Mouse (Mus musculus) myocyte (in vitro differentiated cells): ENCODE results near the gene Prkcz. TPM values are rescaled to one million over a fixed set of nuclear protein-coding genes. Genes with fewer than 3 reads are reported as not detected.
"Not testable (repeated sequence)": the region's sequence is repeated elsewhere in the genome, so short reads cannot be mapped to it uniquely, and the experiment has no call there.

Experiments
- H3K27me3 ChIP-seq: one replicate; pipeline ENCODE4 v1.6.1; 2011; ENCODE audit not compliant: control insufficient read depth, insufficient read depth, insufficient read length
- H3K36me3 ChIP-seq: one replicate; pipeline ENCODE4 v1.6.1; 2011; ENCODE audit not compliant: control insufficient read depth, insufficient read depth
- H3K4me2 ChIP-seq: one replicate; pipeline ENCODE4 v1.6.1; 2011; ENCODE audit warnings: low read depth, control low read depth
- H3K4me3 ChIP-seq: one replicate; pipeline ENCODE4 v1.5.1; 2011; ENCODE audit warnings: mild to moderate bottlenecking, control low read depth, moderate library complexity
- H3K79me2 ChIP-seq: one replicate; pipeline ENCODE4 v1.6.1; 2011; ENCODE audit not compliant: control insufficient read depth, insufficient read depth
- H3ac ChIP-seq: one replicate; pipeline ENCODE4 v1.6.1; 2011; ENCODE audit not compliant: control insufficient read depth, insufficient read length
- CEBPB ChIP-seq: IDR thresholded peaks from 2 replicates; pipeline ENCODE4 v1.6.1; 2011; ENCODE audit warnings: mild to moderate bottlenecking, moderate library complexity; ENCODE audit not compliant: poor library complexity, insufficient read depth, severe bottlenecking
- E2F4 ChIP-seq: IDR thresholded peaks from one replicate; pipeline ENCODE4 v1.6.1; 2011; ENCODE audit warnings: mild to moderate bottlenecking, control low read depth, moderate library complexity; ENCODE audit not compliant: insufficient read depth
- MAX ChIP-seq: IDR thresholded peaks from one replicate; pipeline ENCODE4 v1.6.1; 2011; ENCODE audit warnings: low read depth, mild to moderate bottlenecking, control low read depth
- MYOD1 ChIP-seq, 3 experiments: IDR thresholded peaks; one replicate each; pipeline ENCODE4 v1.6.1; 2011; ENCODE audit warnings: control low read depth in 2 of 3, low read depth in 2 of 3, mild to moderate bottlenecking in 2 of 3, moderate library complexity in 1 of 3; ENCODE audit not compliant: insufficient read length in 2 of 3, control insufficient read depth in 1 of 3
- MYOG ChIP-seq, 3 experiments: IDR thresholded peaks; one replicate each; pipeline ENCODE4 v1.6.1; 2011; ENCODE audit warnings: control low read depth in 2 of 3, low read depth in 2 of 3, mild to moderate bottlenecking in 2 of 3; ENCODE audit not compliant: insufficient read length in 2 of 3, control insufficient read depth in 1 of 3, insufficient read depth in 1 of 3
- POLR2A ChIP-seq: IDR thresholded peaks from one replicate; pipeline ENCODE4 v1.6.1; 2011; ENCODE audit warnings: low read depth, mild to moderate bottlenecking, control low read depth, moderate library complexity; ENCODE audit not compliant: insufficient read length
- POLR2AphosphoS2 ChIP-seq: IDR thresholded peaks from one replicate; pipeline ENCODE4 v1.6.1; 2011; ENCODE audit warnings: low read depth, control low read depth; ENCODE audit not compliant: insufficient read length
- REST ChIP-seq: IDR thresholded peaks from one replicate; pipeline ENCODE4 v1.6.1; 2011; ENCODE audit warnings: mild to moderate bottlenecking, control low read depth, moderate library complexity; ENCODE audit not compliant: insufficient read depth, insufficient read length
- SRF ChIP-seq: IDR thresholded peaks from one replicate; pipeline ENCODE4 v1.6.1; 2011; ENCODE audit warnings: low read depth; ENCODE audit not compliant: control insufficient read depth, insufficient read length
- TCF12 ChIP-seq: IDR thresholded peaks from one replicate; pipeline ENCODE4 v1.6.1; 2011; ENCODE audit warnings: mild to moderate bottlenecking, control low read depth; ENCODE audit not compliant: poor library complexity, insufficient read depth, severe bottlenecking
- TCF3 ChIP-seq: IDR thresholded peaks from one replicate; pipeline ENCODE4 v1.6.1; 2011; ENCODE audit warnings: low read depth, control low read depth; ENCODE audit not compliant: insufficient read length
- USF1 ChIP-seq: IDR thresholded peaks from one replicate; pipeline ENCODE4 v1.6.1; 2011; ENCODE audit warnings: low read depth, mild to moderate bottlenecking, control low read depth, moderate library complexity
- polyA plus RNA-seq: library from polyadenylated mRNA; unstranded; fragments of >200 nt; fragmentation: generic; extraction: Trizol; gene quantifications from one replicate; pipeline ENCODE4 v1.2.1, GENCODE M21; 2012; ENCODE audit warnings: missing spikeins

The Prkcz gene
- polyA plus RNA-seq, 1 experiment: 0.36 TPM

DNA sequence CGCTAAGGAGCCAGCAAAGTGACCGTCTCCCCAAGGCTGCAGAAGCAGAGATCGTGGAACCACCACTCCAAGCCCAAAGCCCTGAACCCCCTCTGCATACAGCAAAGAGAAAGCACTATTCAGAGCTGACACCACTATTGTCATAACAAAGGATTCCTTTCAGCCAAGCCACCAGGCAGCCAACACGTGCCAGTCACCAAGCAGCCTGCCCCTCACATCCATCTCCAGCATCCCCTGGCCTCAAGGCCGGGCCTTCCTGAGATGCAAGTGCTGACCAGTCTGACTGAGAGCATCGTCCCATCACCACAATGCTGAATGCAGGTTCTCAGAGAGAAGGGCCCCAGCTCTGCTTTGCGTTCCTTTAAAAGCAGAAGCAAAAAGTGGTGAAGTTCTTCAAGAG lies 28.9 kb downstream of the Prkcz start:
- H3K36me3 ChIP-seq: no peaks in the 10 kb centered on the region
- H3K27me3 ChIP-seq: peaks cover 89% of the 10 kb centered on the region
- no peaks in the 10 kb centered on the region for H3K79me2 ChIP-seq
- H3K4me3 ChIP-seq: no peak overlapping the region
- no peak overlapping the region for H3ac ChIP-seq
- H3K4me2 ChIP-seq: no peak overlapping the region
- TF ChIP-seq REST (no peak), MAX (no peak), MYOG (IDR thresholded peaks at IDR 0.05; ENCODE audit: control insufficient read depth in 1 of 3, insufficient read depth in 1 of 3, insufficient read length in 2 of 3, low read depth in 2 of 3) (no peak), POLR2AphosphoS2 (no peak), SRF (no peak), POLR2A (no peak), TCF12 (no peak), CEBPB (no peak)

DNA sequence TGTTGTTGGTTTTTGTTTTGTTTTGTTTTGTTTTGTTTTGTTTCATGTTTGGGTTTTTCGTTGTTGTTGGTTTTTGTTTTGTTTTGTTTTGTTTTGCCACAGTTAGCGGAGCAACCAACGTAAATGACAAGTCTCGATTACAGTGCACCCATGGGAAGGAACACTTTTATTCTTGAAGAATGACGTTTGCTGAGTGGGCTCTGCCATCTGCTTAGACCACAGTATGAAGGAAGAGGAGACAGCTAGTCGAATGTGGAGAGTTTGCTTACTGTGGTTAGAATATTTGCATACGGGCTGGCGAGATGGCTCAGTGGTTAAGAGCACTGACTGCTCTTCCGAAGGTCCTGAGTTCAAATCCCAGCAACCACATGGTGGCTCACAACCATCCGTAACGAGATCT lies 32.8 kb downstream of the Prkcz start:
- not testable (repeated sequence) for H3K36me3 ChIP-seq, H3ac ChIP-seq, H3K4me2 ChIP-seq, H3K79me2 ChIP-seq, H3K4me3 ChIP-seq
- H3K27me3 ChIP-seq: peaks cover 88% of the 10 kb centered on the region

DNA sequence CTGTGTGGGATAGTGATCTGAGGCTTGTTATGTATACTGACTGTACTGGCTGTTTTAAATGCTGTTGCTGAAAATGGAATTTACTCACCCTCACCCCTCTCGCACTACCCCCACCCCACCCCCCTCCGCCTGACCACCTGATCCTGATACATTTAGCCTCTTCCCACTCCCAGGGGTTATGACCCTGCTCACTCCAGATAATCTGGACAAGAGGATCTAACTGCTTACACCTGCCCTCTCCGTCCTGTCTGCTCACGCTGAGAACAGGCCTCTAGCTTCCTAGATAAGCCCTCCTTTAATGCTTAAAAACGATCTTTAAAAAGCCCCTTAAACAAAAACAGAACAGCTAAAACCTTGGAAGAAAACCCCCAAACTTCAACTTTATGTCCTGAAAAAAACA lies 35.4 kb downstream of the Prkcz start:
- H3K36me3 ChIP-seq: no peaks in the 10 kb centered on the region
- H3K4me2 ChIP-seq: no peak overlapping the region
- H3K4me3 ChIP-seq: no peak overlapping the region
- no peak overlapping the region for H3ac ChIP-seq
- no peaks in the 10 kb centered on the region for H3K79me2 ChIP-seq
- H3K27me3 ChIP-seq: peaks cover 87% of the 10 kb centered on the region
- TF ChIP-seq USF1 (no peak), POLR2AphosphoS2 (no peak), POLR2A (no peak), TCF3 (no peak), MYOG (IDR thresholded peaks at IDR 0.05; ENCODE audit: control insufficient read depth in 1 of 3, insufficient read depth in 1 of 3, insufficient read length in 2 of 3, low read depth in 2 of 3) (no peak), REST (no peak), E2F4 (no peak)

DNA sequence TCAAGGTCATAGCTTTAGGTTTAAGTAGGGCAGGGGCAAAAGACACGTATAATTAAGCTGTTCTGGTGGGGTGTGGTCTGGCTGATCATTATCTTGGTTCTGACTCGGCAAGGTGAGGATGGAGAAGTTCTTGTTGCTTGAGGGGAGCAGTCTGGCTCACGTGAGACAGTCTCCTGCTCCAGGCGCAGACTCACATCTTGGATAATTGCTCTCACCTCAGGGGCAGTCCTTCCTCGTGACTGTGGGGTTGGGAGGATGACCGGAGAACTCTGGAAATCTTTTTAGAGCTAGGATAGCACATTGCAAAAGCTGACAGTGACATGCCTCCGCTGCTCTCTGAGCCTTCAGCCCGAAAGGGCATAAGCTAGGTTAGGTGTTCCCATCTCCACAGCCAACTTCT lies 36.6 kb downstream of the Prkcz start:
- Histone ChIP-seq H3ac (no peak overlapping the region), H3K27me3 (peaks cover 74% of the 10 kb centered on the region), H3K4me2 (no peak overlapping the region), H3K36me3 (no peaks in the 10 kb centered on the region), H3K79me2 (no peaks in the 10 kb centered on the region), H3K4me3 (no peak overlapping the region)
- TF ChIP-seq POLR2AphosphoS2 (no peak), MAX (no peak), TCF12 (no peak), CEBPB (no peak), USF1 (no peak), POLR2A (no peak), TCF3 (no peak), MYOG (IDR thresholded peaks at IDR 0.05; ENCODE audit: control insufficient read depth in 1 of 3, insufficient read depth in 1 of 3, insufficient read length in 2 of 3, low read depth in 2 of 3) (no peak), E2F4 (no peak), REST (no peak), MYOD1 (IDR thresholded peaks at IDR 0.05; ENCODE audit: control insufficient read depth in 1 of 3, insufficient read length in 2 of 3, low read depth in 2 of 3) (no peak)

DNA sequence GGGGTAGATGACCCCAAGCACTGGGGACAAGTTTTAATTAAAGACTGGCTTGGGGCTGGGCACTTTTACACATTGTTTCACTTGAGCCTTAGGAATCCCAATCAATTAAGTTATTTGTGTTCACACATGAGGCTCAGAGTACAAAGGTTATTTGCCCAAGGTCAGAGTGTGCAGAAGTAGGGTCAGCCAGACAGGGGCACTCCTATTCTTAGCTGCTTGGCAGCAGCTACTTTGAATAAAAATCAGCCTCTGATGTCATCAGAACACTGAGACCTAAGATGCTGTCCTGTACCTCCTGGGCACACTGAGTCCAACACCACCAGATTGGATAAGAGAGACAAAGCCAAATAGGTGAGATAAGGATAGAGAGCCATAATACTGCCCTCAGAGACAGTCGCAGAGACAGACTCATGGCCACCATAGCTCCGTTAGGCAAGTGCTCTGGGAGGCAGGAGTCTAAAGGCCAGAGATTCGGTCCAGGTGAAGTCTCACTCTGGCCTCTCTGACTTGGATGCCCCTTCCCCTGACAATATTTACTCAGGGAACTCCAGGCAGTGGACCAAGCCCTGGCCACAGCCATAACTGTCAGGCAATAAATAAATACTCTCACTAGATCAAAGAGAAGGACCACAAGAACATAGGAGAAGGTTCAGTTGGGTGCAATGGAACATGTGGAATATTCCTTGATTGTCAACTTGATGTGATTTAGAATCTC lies 37.9 kb downstream of the Prkcz start:
- Histone ChIP-seq H3K4me2 (no peak overlapping the region), H3K27me3 (peaks cover 61% of the 10 kb centered on the region), H3K4me3 (no peak overlapping the region), H3K79me2 (no peaks in the 10 kb centered on the region), H3K36me3 (no peaks in the 10 kb centered on the region), H3ac (no peak overlapping the region)
- TF ChIP-seq TCF12 (no peak), CEBPB (no peak), USF1 (no peak), SRF (no peak), POLR2A (no peak), E2F4 (no peak), MAX (no peak)
